14 mouse cellular contexts compared by ENCODE assay signal in genomic region chr9:43011061-43011460, GRCm38 (mm10).
DNase-seq lines count a peak whose midpoint lies in the region; ATAC-seq and TF ChIP-seq lines count a peak whose summit lies in the region.
"Had no signal": no experiment of that assay in that cellular context is flagged by ENCODE, and none has a peak within 500 bp of the region (broad histone marks: within the 10 kb centered on the region; RNA-seq: fewer than 3 reads in every experiment).

No protein-coding gene starts in this region.

- no peak overlapping the region for H3K4me2 ChIP-seq in kidney, embryonic 15.5 days
- H3K4me2 ChIP-seq: heart, embryonic 12.5 days; neural tube, embryonic 13.5 days had no signal

- H3K27ac ChIP-seq in left cerebral cortex, adult 2 months = no peak overlapping the region
- H3K27ac ChIP-seq in kidney, embryonic 15.5 days = no peak overlapping the region
- H3K27ac ChIP-seq in limb, embryonic 10.5 days = no peak overlapping the region
- H3K27ac ChIP-seq: midbrain, embryonic 10.5 days; neural tube, embryonic 13.5 days had no signal

- WGBS in kidney, embryonic 15.5 days = 88% methylated on average over 4 of the region's 4 CpGs
- 77% methylated on average over 4 of the region's 4 CpGs for WGBS in limb, embryonic 10.5 days

- no peak overlapping the region for H3K9ac ChIP-seq in kidney, embryonic 15.5 days
- H3K9ac ChIP-seq: heart, embryonic 12.5 days; neural tube, embryonic 13.5 days had no signal

- H3K4me3 ChIP-seq in left cerebral cortex, adult 2 months = no peak overlapping the region
- no peak overlapping the region for H3K4me3 ChIP-seq in kidney, embryonic 15.5 days (replicated peaks)
- no peak overlapping the region for H3K4me3 ChIP-seq in limb, embryonic 10.5 days
- H3K4me3 ChIP-seq: heart, embryonic 12.5 days; midbrain, embryonic 10.5 days; neural tube, embryonic 13.5 days had no signal

- H3K9me3 ChIP-seq in kidney, embryonic 15.5 days (replicated peaks) = no peaks in the 10 kb centered on the region
- no peaks in the 10 kb centered on the region for H3K9me3 ChIP-seq in limb, embryonic 10.5 days (replicated peaks)
- H3K9me3 ChIP-seq: heart, embryonic 12.5 days; neural tube, embryonic 13.5 days had no signal

- no peaks in the 10 kb centered on the region for H3K27me3 ChIP-seq in kidney, embryonic 15.5 days
- H3K27me3 ChIP-seq in limb, embryonic 10.5 days (ENCODE audit: low read depth, poor library complexity, severe bottlenecking) = no peaks in the 10 kb centered on the region
- H3K27me3 ChIP-seq: heart, embryonic 12.5 days; neural tube, embryonic 13.5 days had no signal

- H3K4me1 ChIP-seq in kidney, embryonic 15.5 days = no peaks in the 10 kb centered on the region
- H3K4me1 ChIP-seq in limb, embryonic 10.5 days = no peaks in the 10 kb centered on the region
- H3K4me1 ChIP-seq: heart, embryonic 12.5 days; midbrain, embryonic 10.5 days; neural tube, embryonic 13.5 days had no signal

- DNase-seq in frontal cortex, postnatal 36 days (ENCODE audit: low spot score in 2 of 2) = peak; percentile 27 to 43
- no peak for DNase-seq in frontal cortex, postnatal 10 days (ENCODE audit: low spot score in 2 of 2)
- peak; percentile 30 for DNase-seq in urinary bladder, postnatal 25 days (ENCODE audit: low spot score)
- DNase-seq in urinary bladder, postnatal 4 days (ENCODE audit: low spot score in 2 of 2) = no peak
- DNase-seq in left cerebral cortex, adult 2 months (ENCODE audit: extremely low spot score in 1 of 2, low spot score in 2 of 2) = peak; percentile 31 to 46
- peak; percentile 45 to 60 for DNase-seq in urinary bladder, postnatal 36 days (ENCODE audit: low spot score in 2 of 2)
- DNase-seq in limb, embryonic 10.5 days (ENCODE audit: low spot score) = no peak
- DNase-seq: lung, adult 2 months; thymus, postnatal 14 days had no signal

- TF ChIP-seq CTCF in left cerebral cortex, adult 2 months (IDR thresholded peaks at IDR 0.05) = no peak

- peaks cover 81% of the 10 kb centered on the region for H3K36me3 ChIP-seq in kidney, embryonic 15.5 days
- peaks cover 61% of the 10 kb centered on the region for H3K36me3 ChIP-seq in limb, embryonic 10.5 days

- intact Hi-C loops in left cerebral cortex, adult 2 months (cut with DNase I) = no loop called here

- ATAC-seq in kidney, embryonic 15.5 days (replicated peaks; ENCODE audit: low FRiP score) = no peak
- ATAC-seq: forebrain, embryonic 14.5 days had no signal

Comparison
In these comparisons a context has a peak if more than half of its experiments do, and no peak if none do; other contexts are left out.
1. DNase-seq: peak in frontal cortex, postnatal 36 days (2 of 2), urinary bladder, postnatal 25 days (single experiment), left cerebral cortex, adult 2 months (2 of 2) and urinary bladder, postnatal 36 days (2 of 2); none in frontal cortex, postnatal 10 days (0 of 2), urinary bladder, postnatal 4 days (0 of 2) and limb, embryonic 10.5 days (single experiment).